Mouse (Mus musculus) lung, postnatal 0 days (tissue): ENCODE results near the gene Stk38.

Source experiments
- CTCF ChIP-seq: IDR thresholded peaks from 2 replicates; pipeline ENCODE4 v1.5.1; 2016; ENCODE audit warnings: antibody characterized with exemption, mild to moderate bottlenecking
- EP300 ChIP-seq: IDR thresholded peaks from 2 replicates; pipeline ENCODE4 v1.6.1; 2016; ENCODE audit warnings: antibody characterized with exemption, mild to moderate bottlenecking, control low read depth

DNA sequence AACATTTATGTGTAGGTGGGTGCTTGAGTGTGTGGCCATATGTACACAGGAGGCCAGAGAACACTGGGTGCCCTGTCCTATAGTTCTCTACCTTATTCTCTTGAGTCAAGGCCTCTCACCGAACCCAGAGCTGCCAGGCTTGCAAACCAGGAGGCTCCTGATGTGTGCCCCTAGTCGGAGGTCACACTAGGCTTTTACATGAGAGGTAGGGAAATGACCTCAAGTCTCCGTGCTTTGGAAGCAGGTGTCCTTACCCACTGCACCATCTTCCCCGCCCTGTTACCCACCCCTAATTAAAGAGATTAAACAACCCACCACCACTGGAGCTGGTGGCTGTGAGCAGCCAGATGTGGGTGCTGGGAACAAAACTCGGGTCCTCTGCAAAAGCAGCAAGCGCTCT is 15.6 kb upstream of the Stk38 start:
- no peak for TF ChIP-seq CTCF
- TF ChIP-seq EP300 = no peak
